Mouse (Mus musculus): ENCODE data around the gene Dock10.

- TF ChIP-seq EP300 (IDR thresholded peaks at IDR 0.05; ENCODE audit: insufficient read depth, low read depth, low read length): no peak
- TF ChIP-seq POLR2A (IDR thresholded peaks at IDR 0.05; ENCODE audit: insufficient read depth, low read depth, low read length): no peak
Measured at GRCm38 (mm10) chr1:80451914-80452549, 306.3 kb downstream of the Dock10 start.

All from heart, adult 2 months (tissue).